Mouse (Mus musculus): ENCODE data around the gene Traf7.

DNA sequence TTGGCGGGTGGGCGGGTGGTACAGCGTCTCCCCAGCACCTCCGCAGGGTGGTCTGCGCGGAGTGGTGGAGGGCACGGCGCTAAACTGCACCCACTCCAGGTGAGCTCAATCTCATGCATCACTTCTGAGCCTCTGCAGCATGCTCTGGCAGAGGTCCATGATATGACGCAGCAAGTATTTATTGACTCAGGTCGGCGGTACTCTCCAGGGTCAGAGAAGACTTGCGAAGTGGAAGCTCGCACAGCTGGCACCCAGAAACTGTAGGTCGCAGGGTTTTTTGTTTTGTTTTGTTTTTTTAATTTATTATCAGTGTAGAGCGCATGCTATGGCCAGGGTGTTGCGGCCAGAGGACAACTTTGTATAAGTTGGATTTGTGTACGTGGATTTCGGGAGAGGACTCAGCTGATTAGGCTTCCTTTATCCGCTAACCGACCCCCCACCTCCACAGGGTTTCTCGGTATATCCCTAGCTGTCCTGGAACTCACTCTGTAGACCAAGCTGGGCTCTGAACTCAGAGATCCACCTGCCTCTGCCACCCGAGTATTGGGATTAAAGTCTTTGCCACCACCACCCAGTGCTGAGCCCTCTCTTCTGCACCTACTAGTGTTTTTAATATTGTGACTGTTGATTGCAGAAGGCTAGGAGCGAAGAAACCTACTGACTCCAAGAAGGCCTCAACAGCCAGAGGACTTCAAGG, 21.3 kb upstream of the Traf7 start:
- TF ChIP-seq CTCF (IDR thresholded peaks at IDR 0.05; ENCODE audit: extremely low read depth, insufficient read length, insufficient replicate concordance, low read depth, low read length) (no peak), POLR2A (IDR thresholded peaks at IDR 0.05; ENCODE audit: low read depth, low read length) (no peak)
